Mouse (Mus musculus) erythroblast, embryonic 14.5 days (primary cell): ENCODE results near the gene Exo5.

Experiments used
- GATA1 ChIP-seq: IDR thresholded peaks from 2 replicates; pipeline ENCODE4 v1.6.1; 2012; ENCODE audit warnings: low read length, inconsistent platforms, mixed read lengths
- TAL1 ChIP-seq: IDR thresholded peaks from 3 replicates; pipeline ENCODE4 v1.6.1; 2012; ENCODE audit warnings: low read length, inconsistent platforms, mixed read lengths

GRCm38 (mm10) chr4:120891960-120892359, 32.9 kb downstream of the Exo5 start:
- no peak for TF ChIP-seq TAL1
- TF ChIP-seq GATA1: no peak
